Mouse (Mus musculus) bone marrow macrophage, adult 2 months (primary cell): ENCODE results near the gene Gm11639.

Experiments
- CTCF ChIP-seq: IDR thresholded peaks from 2 replicates; pipeline ENCODE4 v1.5.1; 2012; ENCODE audit warnings: low read depth, mild to moderate bottlenecking, low read length, moderate library complexity
- POLR2A ChIP-seq: IDR thresholded peaks from 2 replicates; pipeline ENCODE4 v1.6.1; 2012; ENCODE audit warnings: mild to moderate bottlenecking, low read depth, low read length, borderline replicate concordance

DNA sequence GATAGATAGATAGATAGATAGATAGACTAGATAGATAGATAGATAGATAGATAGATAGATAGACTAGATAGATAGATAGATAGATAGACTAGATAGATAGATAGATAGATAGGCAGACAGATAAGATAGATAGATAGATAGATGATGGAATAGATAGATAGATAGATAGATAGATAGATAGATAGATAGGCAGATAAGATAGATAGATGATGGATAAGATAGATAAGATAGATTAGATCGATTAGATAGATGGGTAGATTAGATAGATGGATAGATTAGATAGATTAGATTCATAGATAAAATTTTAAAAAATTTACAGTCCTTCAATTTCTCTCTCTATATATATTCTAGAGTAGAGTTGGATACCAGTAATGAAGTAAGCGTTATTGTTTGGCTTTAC is 282.9 kb downstream of the Gm11639 start:
- no peak for TF ChIP-seq CTCF
- TF ChIP-seq POLR2A: no peak
